ENCODE assay signal across 7 mouse cellular contexts in the genomic region with DNA sequence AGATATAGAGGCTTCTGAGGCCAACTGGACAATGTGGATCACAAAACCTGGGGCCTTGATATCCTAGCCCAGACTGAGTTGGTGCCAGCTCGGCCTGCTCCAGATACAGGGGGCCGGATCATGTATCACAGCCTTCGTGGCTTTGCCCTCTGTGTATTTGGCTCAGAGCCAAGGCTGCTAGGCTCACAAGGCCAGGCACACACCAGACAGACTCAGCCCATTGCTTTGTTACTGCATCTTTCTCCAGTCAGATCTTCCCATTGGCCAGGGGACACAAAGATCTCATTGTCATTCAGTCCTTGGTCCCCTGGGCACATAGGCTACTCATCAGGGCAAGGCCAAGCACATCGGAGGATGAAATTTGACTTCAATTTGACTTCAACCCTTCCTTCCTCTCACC. TPM values are rescaled to one million over a fixed set of nuclear protein-coding genes. Genes with fewer than 3 reads are reported as not detected.
DNase-seq lines count a peak whose midpoint lies in the region; ATAC-seq and TF ChIP-seq lines count a peak whose summit lies in the region.

No protein-coding gene starts in this region.

- no peak overlapping the region for H3K27ac ChIP-seq in forebrain, embryonic 16.5 days (ENCODE audit: low read length)
- H3K27ac ChIP-seq in limb, embryonic 13.5 days, result peak overlapping the region; percentile 71
- no peak overlapping the region for H3K27ac ChIP-seq in stomach, postnatal 0 days (replicated peaks)

- no peaks in the 10 kb centered on the region for H3K36me3 ChIP-seq in forebrain, embryonic 16.5 days (ENCODE audit: control insufficient read depth, insufficient read depth)
- no peaks in the 10 kb centered on the region for H3K36me3 ChIP-seq in limb, embryonic 13.5 days
- no peaks in the 10 kb centered on the region for H3K36me3 ChIP-seq in stomach, postnatal 0 days (ENCODE audit: control insufficient read depth, insufficient read depth, low read length)

- ATAC-seq in forebrain, embryonic 16.5 days, result peak; percentile 57
- ATAC-seq in limb, embryonic 13.5 days (ENCODE audit: low FRiP score, low read depth), result peak; percentile 34; the same call in 1 of the 2 replicates
- no peak for ATAC-seq in stomach, postnatal 0 days (ENCODE audit: low FRiP score, low TSS enrichment)

- no peaks in the 10 kb centered on the region for H3K9me3 ChIP-seq in forebrain, embryonic 16.5 days (ENCODE audit: control insufficient read depth, low read length)
- H3K9me3 ChIP-seq in limb, embryonic 13.5 days, result no peaks in the 10 kb centered on the region
- no peaks in the 10 kb centered on the region for H3K9me3 ChIP-seq in stomach, postnatal 0 days (ENCODE audit: control insufficient read depth, low read length)

- 4% methylated on average over 4 of the region's 4 CpGs for WGBS in forebrain, embryonic 16.5 days
- WGBS in limb, embryonic 13.5 days, result 16% methylated on average over 4 of the region's 4 CpGs
- WGBS in stomach, postnatal 0 days, result 42% methylated on average over 4 of the region's 4 CpGs

- H3K27me3 ChIP-seq in forebrain, embryonic 16.5 days (replicated peaks; ENCODE audit: control insufficient read depth, insufficient read depth, low read length), result no peaks in the 10 kb centered on the region
- no peaks in the 10 kb centered on the region for H3K27me3 ChIP-seq in limb, embryonic 13.5 days
- no peaks in the 10 kb centered on the region for H3K27me3 ChIP-seq in stomach, postnatal 0 days (ENCODE audit: control insufficient read depth, insufficient read depth, low read length)

- peaks cover 33% of the 10 kb centered on the region for H3K4me1 ChIP-seq in forebrain, embryonic 16.5 days (replicated peaks; ENCODE audit: control insufficient read depth, insufficient read depth, low read length)
- H3K4me1 ChIP-seq in limb, embryonic 13.5 days, result peaks cover 60% of the 10 kb centered on the region
- H3K4me1 ChIP-seq in stomach, postnatal 0 days (replicated peaks; ENCODE audit: control insufficient read depth, insufficient read depth), result 0 out of 2 replicates have a peak, but pooled peaks cover 5% of the 10 kb centered on the region

- H3K9ac ChIP-seq in forebrain, embryonic 16.5 days (replicated peaks; ENCODE audit: low read depth, low read length), result no peak overlapping the region
- no peak overlapping the region for H3K9ac ChIP-seq in limb, embryonic 13.5 days
- no peak overlapping the region for H3K9ac ChIP-seq in stomach, postnatal 0 days (ENCODE audit: low read length)

- TF ChIP-seq CTCF in stomach, postnatal 0 days (IDR thresholded peaks at IDR 0.05; ENCODE audit: low read depth), result no peak

- H3K4me2 ChIP-seq in forebrain, embryonic 16.5 days (ENCODE audit: low read length), result no peak overlapping the region
- H3K4me2 ChIP-seq in limb, embryonic 13.5 days (replicated peaks), result no peak overlapping the region
- H3K4me2 ChIP-seq in stomach, postnatal 0 days (replicated peaks; ENCODE audit: low read depth), result no peak overlapping the region

- TF ChIP-seq EP300 in stomach, postnatal 0 days (optimal IDR thresholded peaks at IDR 0.05), result no peak

- no peak overlapping the region for H3K4me3 ChIP-seq in forebrain, embryonic 16.5 days (replicated peaks; ENCODE audit: low read length)
- no peak overlapping the region for H3K4me3 ChIP-seq in limb, embryonic 13.5 days
- H3K4me3 ChIP-seq in stomach, postnatal 0 days (ENCODE audit: low read depth, low read length), result no peak overlapping the region

- peak; percentile 64 for DNase-seq in ovary, postnatal 36 days (ENCODE audit: low spot score)
- no peak for DNase-seq in ovary, postnatal 14 days (ENCODE audit: low spot score)
- peak; percentile 35 for DNase-seq in cerebellum, adult 11 months
- DNase-seq in stomach, postnatal 0 days (ENCODE audit: low spot score), result peak; percentile 60
- no peak for DNase-seq in thymus, postnatal 14 days

RNA-seq across cellular contexts. Expression of gene Sparc, which starts 0.8 kb away (rescaled TPM):
- 316 and 452 TPM in 2 replicates for polyA plus RNA-seq in forebrain, embryonic 16.5 days (2015; fragmentation: Nextera tagmentation; extraction: Ambion mirVana)
- 1,317 and 1,385 TPM in 2 replicates for polyA plus RNA-seq in limb, embryonic 13.5 days (2015; fragmentation: Nextera tagmentation; extraction: Ambion mirVana)
- 1,616 and 1,849 TPM in 2 replicates for polyA plus RNA-seq in stomach, postnatal 0 days (2015; fragmentation: Nextera tagmentation; extraction: Ambion mirVana)

RNA-seq across cellular contexts. Expression of gene Atox1, which starts 37.3 kb away (rescaled TPM):
- 218 and 221 TPM in 2 replicates for polyA plus RNA-seq in forebrain, embryonic 16.5 days (2015; fragmentation: Nextera tagmentation; extraction: Ambion mirVana)
- 318 and 325 TPM in 2 replicates for polyA plus RNA-seq in limb, embryonic 13.5 days (2015; fragmentation: Nextera tagmentation; extraction: Ambion mirVana)
- polyA plus RNA-seq in stomach, postnatal 0 days (2015; fragmentation: Nextera tagmentation; extraction: Ambion mirVana), result 508 and 530 TPM in 2 replicates

RNA-seq across cellular contexts. Expression of gene G3bp1, which starts 45.7 kb away (rescaled TPM):
- 144 and 158 TPM in 2 replicates for polyA plus RNA-seq in forebrain, embryonic 16.5 days (2015; fragmentation: Nextera tagmentation; extraction: Ambion mirVana)
- 209 and 211 TPM in 2 replicates for polyA plus RNA-seq in limb, embryonic 13.5 days (2015; fragmentation: Nextera tagmentation; extraction: Ambion mirVana)
- polyA plus RNA-seq in stomach, postnatal 0 days (2015; fragmentation: Nextera tagmentation; extraction: Ambion mirVana), result 59.5 and 59.8 TPM in 2 replicates

Comparison
In these comparisons a context has a peak if more than half of its experiments do, and no peak if none do; other contexts are left out.
1. DNase-seq: peak in ovary, postnatal 36 days (single experiment), cerebellum, adult 11 months (single experiment) and stomach, postnatal 0 days (single experiment); none in ovary, postnatal 14 days (single experiment) and thymus, postnatal 14 days (single experiment).